Mouse (Mus musculus): ENCODE results near the gene Ctnnd1. TPM values are rescaled to one million over a fixed set of nuclear protein-coding genes. Genes with fewer than 3 reads are reported as not detected.

The Ctnnd1 gene
- 493 TPM for polyA plus RNA-seq (2014; fragmentation: Illumina TruSeq; extraction: RNeasy Lipid Tissue Mini Kit (QIAGEN cat#74804); ENCODE audit: low read depth, low replicate concordance)

DNA sequence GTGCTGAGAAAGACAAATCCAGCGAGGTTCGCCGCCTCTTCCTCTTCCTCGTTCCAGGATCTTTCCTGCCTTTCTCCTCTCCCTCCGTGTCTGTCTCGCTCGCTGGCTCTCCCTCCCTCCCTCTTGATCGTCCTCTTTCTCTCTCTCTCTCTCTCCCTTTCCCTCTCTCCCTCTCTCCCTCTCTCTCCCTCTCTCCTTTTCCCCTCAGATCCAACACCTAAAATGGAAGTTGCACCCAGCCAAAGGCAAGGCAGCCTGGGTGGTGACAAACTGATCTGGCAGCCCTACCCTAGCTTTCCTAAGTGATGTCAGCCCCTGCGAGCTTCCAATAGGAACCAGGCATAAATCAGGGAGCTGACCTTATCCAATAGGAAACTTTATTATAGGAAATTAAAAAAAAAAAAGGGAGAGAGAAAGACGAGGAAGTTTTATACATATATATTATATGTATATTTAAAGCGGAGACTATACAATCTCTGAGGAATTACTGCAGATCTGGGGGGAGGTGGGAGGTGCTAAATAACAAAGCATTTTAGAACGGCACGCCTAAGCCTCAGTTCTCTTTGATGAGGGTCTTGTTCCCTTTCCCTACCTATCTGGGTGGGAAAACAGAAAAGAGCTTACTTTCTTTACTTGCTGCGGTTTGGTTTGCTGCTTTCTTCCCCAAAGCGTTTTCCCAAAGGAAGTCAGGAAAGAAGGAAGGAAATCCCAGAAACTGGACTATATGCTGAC is at the start of gene Ctnnd1:
Gene Ctnnd1, minus strand, starts transcription at position 302 of the 732 bp plus-strand sequence.

DNA sequence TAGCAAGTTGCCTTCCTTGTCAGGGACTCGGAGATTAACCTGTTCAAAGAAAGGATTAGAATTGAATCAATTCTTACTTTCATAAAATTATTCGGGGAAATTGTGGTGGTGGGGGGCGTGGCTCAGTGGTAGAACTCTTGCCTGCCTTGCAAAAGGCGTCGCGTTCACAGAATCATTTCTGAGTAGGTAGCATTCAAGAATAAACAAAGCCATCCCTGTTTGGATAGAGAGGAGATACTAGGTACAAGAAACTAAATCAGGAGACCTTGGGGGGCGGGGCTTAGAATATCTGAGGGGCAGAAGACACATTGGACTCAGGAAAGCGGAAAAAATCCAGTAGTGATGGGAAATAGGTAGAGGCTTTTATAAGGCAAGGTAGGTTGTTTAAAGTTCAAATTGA is 28.5 kb upstream of the Ctnnd1 start, which contains the start of gene Tmx2:
Gene Tmx2, minus strand, starts transcription at position 125 of the 400 bp plus-strand sequence.

DNA sequence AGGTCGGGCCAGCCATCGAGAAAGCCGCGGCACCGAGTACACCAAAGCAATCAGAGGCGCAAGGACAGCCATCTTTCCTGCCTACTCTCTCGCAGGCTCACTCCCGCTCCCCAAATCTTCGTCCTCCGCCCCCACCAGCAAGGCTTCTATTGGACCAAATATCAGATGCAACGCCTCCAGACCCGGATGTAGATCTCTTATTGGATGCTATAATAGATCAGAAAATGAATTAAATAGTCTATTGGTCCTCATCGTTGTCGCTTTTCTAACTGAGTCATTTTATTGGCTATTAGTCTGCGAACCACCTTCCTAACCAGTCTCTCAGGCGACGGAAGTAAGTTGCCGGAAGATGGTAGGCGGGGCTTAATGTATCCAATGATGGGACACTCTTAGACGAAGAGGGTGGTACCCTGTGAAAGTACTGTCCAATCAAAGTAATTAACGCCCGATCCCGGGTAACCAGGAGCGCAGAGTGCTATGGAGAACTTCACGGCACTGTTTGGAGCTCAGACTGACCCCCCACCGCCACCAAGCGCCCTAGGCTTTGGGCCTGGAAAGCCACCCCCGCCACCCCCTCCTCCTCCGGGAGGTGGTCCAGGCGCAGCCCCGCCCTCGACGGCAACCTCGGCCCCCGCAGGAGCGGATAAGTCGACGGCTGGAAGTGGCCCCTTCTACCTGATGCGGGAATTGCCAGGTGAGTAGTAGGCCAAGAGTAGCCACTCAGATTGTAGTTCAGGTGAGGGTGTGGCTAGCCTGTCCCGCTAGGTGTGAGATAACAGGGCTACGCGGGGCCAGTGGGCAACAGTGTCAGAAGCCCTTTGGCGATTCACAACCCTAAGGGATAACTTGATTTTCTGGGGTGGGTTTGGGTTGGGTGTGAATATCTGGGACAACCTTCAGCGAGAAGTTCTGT is 27.7 kb upstream of the Ctnnd1 start, which contains the start of the genes Gm28635 and Med19:
Gene Gm28635, minus strand, starts transcription at position 74 of the 913 bp plus-strand sequence.
Gene Med19, plus strand, starts transcription at position 435 of the 913 bp plus-strand sequence.

DNA sequence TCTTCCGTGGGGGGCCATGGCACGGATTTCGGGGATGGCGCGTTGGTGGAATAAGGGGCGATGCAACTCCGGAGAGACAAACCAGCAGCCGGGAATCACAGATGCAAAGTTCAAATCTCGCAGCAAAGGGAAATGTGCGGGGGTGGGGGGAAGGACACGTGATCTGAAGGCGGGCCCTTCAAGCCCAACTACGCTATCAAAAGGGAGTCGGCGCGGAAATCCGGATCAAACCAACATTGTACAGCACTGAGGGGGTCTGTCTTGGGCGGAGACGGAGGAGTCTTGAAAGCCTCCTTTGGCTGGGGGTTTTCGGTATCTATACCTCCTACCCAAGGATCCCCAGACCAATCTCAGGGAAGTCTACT is 20.0 kb upstream of the Ctnnd1 start, which contains the start of gene Selenoh:
Gene Selenoh, minus strand, starts transcription at position 202 of the 365 bp plus-strand sequence.

DNA sequence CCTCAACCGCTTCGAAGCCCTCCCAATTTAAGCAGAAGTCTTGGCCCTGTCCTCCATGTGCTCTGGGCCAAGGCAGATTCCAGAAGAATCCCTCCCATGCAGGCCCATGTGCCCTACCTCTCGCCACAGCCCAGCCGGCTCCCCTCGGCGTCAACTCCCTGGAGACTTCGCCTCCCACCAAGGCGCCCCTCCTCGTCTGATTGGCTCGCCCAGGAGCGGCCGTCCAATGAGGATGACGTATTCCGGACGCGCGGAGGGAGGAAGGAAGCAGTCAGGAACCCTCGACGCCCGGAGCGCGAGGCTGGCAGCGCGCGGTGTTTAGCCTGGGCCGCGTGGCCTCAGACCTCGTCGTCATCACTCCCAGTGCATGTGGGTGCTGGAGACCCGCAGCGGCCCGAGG is 8.2 kb upstream of the Ctnnd1 start, which contains the start of gene Btbd18:
Gene Btbd18, plus strand, starts transcription at position 274 of the 400 bp plus-strand sequence.

Other genes with a start within 250 kb of the Ctnnd1 start
- gene Calcrl, start 225.4 kb downstream of the Ctnnd1 start, polyA plus RNA-seq (2014; fragmentation: Illumina TruSeq; extraction: RNeasy Lipid Tissue Mini Kit (QIAGEN cat#74804); ENCODE audit: low read depth, low replicate concordance): 67.8 TPM
- 60.6 TPM for gene Tfpi, start 174.0 kb downstream of the Ctnnd1 start, polyA plus RNA-seq (2014; fragmentation: Illumina TruSeq; extraction: RNeasy Lipid Tissue Mini Kit (QIAGEN cat#74804); ENCODE audit: low read depth, low replicate concordance)
- not detected for gene Btbd18, start 8.3 kb upstream of the Ctnnd1 start, polyA plus RNA-seq (2014; fragmentation: Illumina TruSeq; extraction: RNeasy Lipid Tissue Mini Kit (QIAGEN cat#74804); ENCODE audit: low read depth, low replicate concordance)
- 9.6 TPM for gene Selenoh, start 20.0 kb upstream of the Ctnnd1 start, polyA plus RNA-seq (2014; fragmentation: Illumina TruSeq; extraction: RNeasy Lipid Tissue Mini Kit (QIAGEN cat#74804); ENCODE audit: low read depth, low replicate concordance)
- not detected for gene Gm28635, start 27.3 kb upstream of the Ctnnd1 start, polyA plus RNA-seq (2014; fragmentation: Illumina TruSeq; extraction: RNeasy Lipid Tissue Mini Kit (QIAGEN cat#74804); ENCODE audit: low read depth, low replicate concordance)
- gene Med19, start 27.6 kb upstream of the Ctnnd1 start, polyA plus RNA-seq (2014; fragmentation: Illumina TruSeq; extraction: RNeasy Lipid Tissue Mini Kit (QIAGEN cat#74804); ENCODE audit: low read depth, low replicate concordance): 48.3 TPM
- 73.2 TPM for gene Tmx2, start 28.4 kb upstream of the Ctnnd1 start, polyA plus RNA-seq (2014; fragmentation: Illumina TruSeq; extraction: RNeasy Lipid Tissue Mini Kit (QIAGEN cat#74804); ENCODE audit: low read depth, low replicate concordance)
- 138 TPM for gene Zdhhc5, start 64.4 kb upstream of the Ctnnd1 start, polyA plus RNA-seq (2014; fragmentation: Illumina TruSeq; extraction: RNeasy Lipid Tissue Mini Kit (QIAGEN cat#74804); ENCODE audit: low read depth, low replicate concordance)
- gene Clp1, start 76.6 kb upstream of the Ctnnd1 start, polyA plus RNA-seq (2014; fragmentation: Illumina TruSeq; extraction: RNeasy Lipid Tissue Mini Kit (QIAGEN cat#74804); ENCODE audit: low read depth, low replicate concordance): 23.9 TPM
- gene Ypel4, start 83.3 kb upstream of the Ctnnd1 start, polyA plus RNA-seq (2014; fragmentation: Illumina TruSeq; extraction: RNeasy Lipid Tissue Mini Kit (QIAGEN cat#74804); ENCODE audit: low read depth, low replicate concordance): 2.0 TPM
- gene Gm19426, start 92.9 kb upstream of the Ctnnd1 start, polyA plus RNA-seq (2014; fragmentation: Illumina TruSeq; extraction: RNeasy Lipid Tissue Mini Kit (QIAGEN cat#74804); ENCODE audit: low read depth, low replicate concordance): not detected
- gene Serping1, start 124.7 kb upstream of the Ctnnd1 start, polyA plus RNA-seq (2014; fragmentation: Illumina TruSeq; extraction: RNeasy Lipid Tissue Mini Kit (QIAGEN cat#74804); ENCODE audit: low read depth, low replicate concordance): 23.3 TPM
- gene Ube2l6, start 148.1 kb upstream of the Ctnnd1 start, polyA plus RNA-seq (2014; fragmentation: Illumina TruSeq; extraction: RNeasy Lipid Tissue Mini Kit (QIAGEN cat#74804); ENCODE audit: low read depth, low replicate concordance): 21.1 TPM
- not detected for gene Smtnl1, start 171.9 kb upstream of the Ctnnd1 start, polyA plus RNA-seq (2014; fragmentation: Illumina TruSeq; extraction: RNeasy Lipid Tissue Mini Kit (QIAGEN cat#74804); ENCODE audit: low read depth, low replicate concordance)
- gene Timm10, start 176.2 kb upstream of the Ctnnd1 start, polyA plus RNA-seq (2014; fragmentation: Illumina TruSeq; extraction: RNeasy Lipid Tissue Mini Kit (QIAGEN cat#74804); ENCODE audit: low read depth, low replicate concordance): 1.4 TPM
- 2.2 TPM for gene Slc43a1, start 188.1 kb upstream of the Ctnnd1 start, polyA plus RNA-seq (2014; fragmentation: Illumina TruSeq; extraction: RNeasy Lipid Tissue Mini Kit (QIAGEN cat#74804); ENCODE audit: low read depth, low replicate concordance)
- not detected for gene Rtn4rl2, start 235.9 kb upstream of the Ctnnd1 start, polyA plus RNA-seq (2014; fragmentation: Illumina TruSeq; extraction: RNeasy Lipid Tissue Mini Kit (QIAGEN cat#74804); ENCODE audit: low read depth, low replicate concordance)

Data from sigmoid colon, adult 10 weeks (tissue).